Mouse (Mus musculus): ENCODE measurements around the gene Cdc42bpg.

The Cdc42bpg gene

DNA sequence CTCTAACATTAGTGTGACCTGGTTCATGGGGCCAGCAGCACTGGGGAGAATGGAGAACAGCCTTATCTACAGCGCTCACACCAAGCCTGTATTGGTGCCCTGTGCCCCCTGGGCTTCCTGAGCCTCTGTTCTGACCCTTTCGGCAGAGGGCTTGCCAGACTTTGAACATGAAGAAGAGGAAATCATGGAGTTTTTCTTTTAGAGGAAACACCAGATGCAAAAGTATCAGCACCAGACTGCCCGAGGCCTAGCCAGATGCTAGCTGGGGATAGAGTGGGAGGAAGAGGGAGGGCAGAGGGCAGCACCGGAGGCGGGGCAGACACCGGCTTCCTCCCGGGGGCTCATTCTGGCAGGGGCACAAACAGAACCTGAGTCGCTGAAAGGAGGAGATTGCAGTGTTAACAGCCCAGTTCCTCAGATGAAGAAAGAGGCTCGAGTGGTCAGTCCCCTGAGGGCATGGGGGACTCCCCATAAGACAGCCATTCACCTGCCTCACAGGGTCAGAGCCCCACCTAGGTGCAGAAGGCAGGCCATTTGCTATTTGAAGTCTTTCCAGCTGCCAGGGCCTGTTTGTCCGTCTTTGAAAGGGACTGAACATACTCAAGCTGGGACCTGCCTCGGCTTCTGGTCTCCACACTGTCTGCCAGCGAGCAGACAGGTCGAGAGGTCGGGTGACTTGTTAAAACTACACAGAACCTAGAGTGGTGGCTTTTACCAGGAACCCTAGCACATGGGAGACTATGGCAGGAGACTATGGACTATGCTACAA lies 43.1 kb downstream of the Cdc42bpg start:
- DNase-seq (ENCODE audit: low spot score), result no peak

- DNase-seq (ENCODE audit: low spot score), result no peak
Observed at GRCm38 (mm10) chr19:6351431-6352106, 45.3 kb downstream of the Cdc42bpg start.

GRCm38 (mm10) chr19:6352107-6352505 lies 45.9 kb downstream of the Cdc42bpg start:
- DNase-seq (ENCODE audit: low spot score), result no peak

GRCm38 (mm10) chr19:6354030-6354429 lies 47.8 kb downstream of the Cdc42bpg start:
- DNase-seq (ENCODE audit: low spot score), result no peak

GRCm38 (mm10) chr19:6361291-6361690 lies 55.0 kb downstream of the Cdc42bpg start:
- DNase-seq (ENCODE audit: low spot score), result no peak

GRCm38 (mm10) chr19:6363091-6363410 lies 56.8 kb downstream of the Cdc42bpg start:
- no peak for DNase-seq (ENCODE audit: low spot score)

GRCm38 (mm10) chr19:6363411-6364240 lies 57.4 kb downstream of the Cdc42bpg start, which contains the start of gene Sf1:
Gene Sf1 (plus strand): TSS chr19:6363690.
- peak; percentile 100 for DNase-seq (ENCODE audit: low spot score)

DNA sequence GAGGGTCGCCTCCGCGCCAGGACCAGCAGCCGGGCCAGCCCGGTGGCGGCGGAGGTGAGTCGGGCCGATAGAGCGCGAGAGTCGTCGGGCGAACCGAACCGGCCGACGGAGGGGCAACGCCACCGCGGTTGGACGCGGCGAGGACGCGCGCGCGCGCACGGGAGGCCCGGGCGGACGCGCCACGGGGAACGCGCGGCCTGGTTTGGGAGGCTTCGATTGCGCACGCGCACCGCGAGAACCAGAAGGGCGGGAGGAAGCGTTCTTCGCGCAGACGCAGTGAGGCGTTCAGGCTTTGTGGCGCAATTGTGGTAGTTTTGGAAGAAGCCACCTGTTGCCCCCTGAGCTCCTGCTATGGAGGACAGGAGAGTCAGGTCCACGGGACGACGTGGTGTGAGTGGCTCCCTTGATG lies 58.1 kb downstream of the Cdc42bpg start:
- peak; percentile 92 for DNase-seq (ENCODE audit: low spot score)

- no peak for DNase-seq (ENCODE audit: low spot score)
Observed at GRCm38 (mm10) chr19:6364842-6365241, 58.6 kb downstream of the Cdc42bpg start.

DNA sequence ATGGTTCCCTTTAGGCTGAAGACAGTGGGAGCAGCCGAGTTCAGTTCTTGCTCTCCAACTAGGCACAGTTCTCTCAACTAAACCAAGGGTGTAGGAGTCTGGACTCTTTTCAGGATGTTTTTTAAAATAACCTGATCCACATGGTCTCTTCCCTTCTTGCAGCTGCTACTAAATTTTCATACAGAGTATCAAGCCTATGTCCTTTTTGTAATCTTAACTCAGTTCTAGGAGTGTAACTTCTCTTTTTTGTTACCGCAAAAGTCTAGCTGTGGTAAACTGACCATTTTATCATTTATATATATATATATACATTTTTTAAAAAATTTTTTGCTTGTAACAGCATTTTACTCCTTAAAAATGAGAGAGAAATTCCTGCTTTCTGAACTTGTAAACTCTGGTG lies 63.9 kb downstream of the Cdc42bpg start:
- no peak for DNase-seq (ENCODE audit: low spot score)

- no peak for DNase-seq (ENCODE audit: low spot score)
Observed at GRCm38 (mm10) chr19:6372433-6372832, 66.2 kb downstream of the Cdc42bpg start.

DNA sequence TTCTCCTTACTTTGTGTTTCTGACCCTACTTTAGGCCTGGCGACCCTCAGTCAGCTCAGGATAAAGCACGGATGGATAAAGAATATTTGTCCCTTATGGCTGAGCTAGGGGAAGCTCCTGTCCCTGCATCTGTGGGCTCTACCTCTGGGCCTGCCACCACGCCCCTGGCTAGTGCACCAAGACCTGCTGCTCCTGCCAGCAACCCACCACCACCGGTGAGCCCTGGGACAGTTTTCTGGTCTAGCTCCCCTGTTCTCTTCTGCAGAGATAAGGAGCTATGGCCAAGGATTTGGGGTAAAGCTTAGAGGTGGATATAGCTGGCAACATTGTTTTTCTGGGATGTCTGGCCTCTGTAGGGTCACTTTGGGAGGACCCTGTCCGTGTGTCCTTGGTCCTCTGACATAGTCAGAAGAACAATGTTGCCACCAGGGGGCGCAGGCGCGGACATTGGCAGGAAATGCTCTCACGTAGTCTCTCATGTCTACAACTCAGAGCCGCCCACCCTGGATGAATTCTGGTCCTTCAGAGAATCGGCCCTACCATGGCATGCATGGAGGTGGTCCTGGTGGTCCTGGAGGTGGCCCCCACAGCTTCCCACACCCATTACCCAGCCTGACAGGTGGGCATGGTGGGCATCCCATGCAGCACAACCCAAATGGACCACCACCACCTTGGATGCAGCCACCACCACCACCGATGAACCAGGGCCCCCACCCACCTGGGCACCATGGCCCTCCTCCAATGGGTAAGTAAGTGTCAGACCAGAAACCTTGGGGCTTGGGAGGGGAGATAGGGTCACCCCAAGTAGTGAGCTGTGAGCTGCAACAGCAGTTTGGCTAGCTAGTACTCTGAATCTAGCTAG lies 67.5 kb downstream of the Cdc42bpg start:
- peak; percentile 74 for DNase-seq (ENCODE audit: low spot score)

- DNase-seq (ENCODE audit: low spot score), result no peak
Observed at GRCm38 (mm10) chr19:6374571-6374970, 68.3 kb downstream of the Cdc42bpg start.

All from testis, postnatal 14 days (tissue).